Mouse (Mus musculus): ENCODE data around the gene Clasp1. TPM values are rescaled to one million over a fixed set of nuclear protein-coding genes. Genes with fewer than 3 reads are reported as not detected.
A peak's percentile ranks its signal among the peaks of the same experiment; 100 is the strongest.

Gene Clasp1
- total and polyA plus RNA-seq, 2 experiments from 2014 or later, result 67.3 to 168 TPM

DNA sequence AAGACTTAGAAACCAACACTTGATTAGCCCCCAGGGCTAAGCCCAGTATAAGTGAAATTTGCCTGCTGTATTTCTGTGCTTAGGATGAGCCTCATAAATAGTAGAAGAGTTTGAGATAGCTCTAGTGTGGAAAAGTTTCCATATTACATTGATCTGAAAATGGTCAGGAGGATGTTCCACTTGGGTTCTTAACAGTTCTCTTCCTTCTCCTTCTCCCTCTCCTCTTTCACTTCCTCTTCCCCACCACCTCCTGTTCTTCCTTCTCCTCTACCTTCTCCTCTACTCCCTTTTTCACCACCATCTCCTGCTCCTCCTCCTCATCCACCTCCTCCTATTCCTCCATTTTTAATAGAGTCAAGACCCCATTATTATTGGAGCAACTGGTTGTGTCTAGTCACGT is 59.4 kb downstream of the Clasp1 start:
- Histone ChIP-seq H3K4me3 (ENCODE audit: low read depth, low read length) (no peak overlapping the region), H3K9ac (no peak overlapping the region), H3K4me2 (ENCODE audit: low read depth) (no peak overlapping the region), H3K27ac (ENCODE audit: low read depth, low read length) (no peak overlapping the region), H3K4me1 (ENCODE audit: insufficient read depth) (no peaks in the 10 kb centered on the region), H3K36me3 (ENCODE audit: insufficient read depth) (no peaks in the 10 kb centered on the region), H3K27me3 (ENCODE audit: insufficient read depth, low read length) (no peaks in the 10 kb centered on the region), H3K9me3 (ENCODE audit: low read length) (no peaks in the 10 kb centered on the region)
- no peak for TF ChIP-seq CTCF (IDR thresholded peaks at IDR 0.05; ENCODE audit: low read depth)
- DNase-seq, result no peak
- no peak for ATAC-seq
- WGBS, result 94% methylated on average over 1 of the region's 1 CpGs

GRCm38 (mm10) chr1:118450891-118451450 is 62.1 kb downstream of the Clasp1 start:
- 80% methylated on average over 3 of the region's 3 CpGs for WGBS
- H3K27ac ChIP-seq (ENCODE audit: low read depth, low read length), result no peak overlapping the region

DNA sequence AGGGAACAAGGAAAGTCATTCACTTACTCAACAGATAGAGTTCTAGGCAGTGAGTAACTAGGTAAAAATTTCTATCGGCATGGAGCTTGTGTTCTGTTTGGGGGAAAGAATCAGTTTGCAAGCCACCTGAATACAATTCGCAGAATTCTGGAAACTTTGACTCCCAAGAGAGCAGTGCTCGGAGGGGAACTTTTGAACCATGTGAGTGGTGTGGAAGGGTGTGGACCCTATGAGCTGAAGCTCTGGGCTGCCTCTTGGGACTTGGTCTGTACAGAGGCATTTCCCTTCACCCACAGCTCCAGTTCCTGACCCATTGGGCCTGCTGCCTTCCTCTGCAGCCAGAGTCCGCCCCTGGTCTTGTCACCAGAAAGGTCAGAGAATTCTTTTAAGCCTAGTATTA is 64.7 kb downstream of the Clasp1 start:
- H3K4me2 ChIP-seq (ENCODE audit: low read depth), result no peak overlapping the region
- H3K27me3 ChIP-seq (ENCODE audit: insufficient read depth, low read length), result no peaks in the 10 kb centered on the region
- peaks cover 17% of the 10 kb centered on the region for H3K4me1 ChIP-seq (ENCODE audit: insufficient read depth)
- WGBS, result 94% methylated on average over 4 of the region's 4 CpGs
- no peak overlapping the region for H3K9ac ChIP-seq
- H3K27ac ChIP-seq (ENCODE audit: low read depth, low read length), result no peak overlapping the region
- DNase-seq (no peak), ATAC-seq (no peak)
- no peak overlapping the region for H3K4me3 ChIP-seq (ENCODE audit: low read depth, low read length)
- TF ChIP-seq CTCF (IDR thresholded peaks at IDR 0.05; ENCODE audit: low read depth), result no peak
- H3K9me3 ChIP-seq (ENCODE audit: low read length), result no peaks in the 10 kb centered on the region
- no peaks in the 10 kb centered on the region for H3K36me3 ChIP-seq (ENCODE audit: insufficient read depth)

More at GRCm38 (mm10) chr1:118450891-118451450, 62.1 kb downstream of the Clasp1 start:
- H3K9me3 ChIP-seq (ENCODE audit: low read length), result no peaks in the 10 kb centered on the region
- no peaks in the 10 kb centered on the region for H3K27me3 ChIP-seq (ENCODE audit: insufficient read depth, low read length)
- H3K36me3 ChIP-seq (ENCODE audit: insufficient read depth), result no peaks in the 10 kb centered on the region
- H3K4me3 ChIP-seq (ENCODE audit: low read depth, low read length), result no peak overlapping the region
- ATAC-seq (no peak), DNase-seq (no peak)
- H3K4me1 ChIP-seq (ENCODE audit: insufficient read depth), result no peaks in the 10 kb centered on the region
- no peak overlapping the region for H3K9ac ChIP-seq
- no peak overlapping the region for H3K4me2 ChIP-seq (ENCODE audit: low read depth)
- no peak for TF ChIP-seq CTCF (IDR thresholded peaks at IDR 0.05; ENCODE audit: low read depth)

GRCm38 (mm10) chr1:118454817-118455216 is 66.0 kb downstream of the Clasp1 start:
- ATAC-seq (no peak), DNase-seq (no peak)
- H3K27me3 ChIP-seq (ENCODE audit: insufficient read depth, low read length), result no peaks in the 10 kb centered on the region
- no peak overlapping the region for H3K9ac ChIP-seq
- H3K9me3 ChIP-seq (ENCODE audit: low read length), result no peaks in the 10 kb centered on the region
- no peak overlapping the region for H3K27ac ChIP-seq (ENCODE audit: low read depth, low read length)
- H3K4me1 ChIP-seq (ENCODE audit: insufficient read depth), result peaks cover 18% of the 10 kb centered on the region
- WGBS, result 89% methylated on average over 4 of the region's 4 CpGs
- H3K36me3 ChIP-seq (ENCODE audit: insufficient read depth), result no peaks in the 10 kb centered on the region
- H3K4me2 ChIP-seq (ENCODE audit: low read depth), result no peak overlapping the region
- no peak for TF ChIP-seq CTCF (IDR thresholded peaks at IDR 0.05; ENCODE audit: low read depth)
- H3K4me3 ChIP-seq (ENCODE audit: low read depth, low read length), result no peak overlapping the region

DNA sequence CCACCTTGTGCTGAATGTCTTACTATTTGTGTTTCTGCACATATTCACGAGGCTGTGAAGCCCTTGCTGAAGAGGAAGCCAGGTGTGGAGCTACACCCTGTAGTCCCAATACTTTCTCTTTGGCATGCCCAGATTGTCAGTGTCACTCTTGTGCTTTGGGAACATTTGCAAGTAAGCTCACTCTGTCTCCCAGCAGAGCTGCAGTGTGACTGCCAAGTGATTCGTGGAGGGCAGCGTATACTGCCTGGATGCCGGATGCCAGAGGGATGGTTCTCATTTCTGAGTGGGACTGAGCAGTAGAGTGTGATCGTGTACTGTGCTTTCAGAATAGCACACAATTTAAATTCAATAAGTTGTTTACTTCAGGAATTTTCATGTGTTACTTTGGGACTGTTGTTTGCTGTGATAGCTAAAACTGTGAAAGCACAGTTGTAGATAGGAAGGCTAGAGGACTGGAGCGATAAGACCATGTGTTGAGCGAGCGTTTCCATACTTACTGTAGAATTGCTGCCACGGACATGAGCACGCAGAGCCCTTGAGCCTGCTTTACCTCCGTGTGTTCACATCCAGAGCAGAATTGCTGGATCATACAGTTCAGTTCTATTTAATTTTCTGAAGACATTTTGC is 68.5 kb downstream of the Clasp1 start:
- peak overlapping the region; percentile 47 for H3K27ac ChIP-seq (ENCODE audit: low read depth, low read length)
- H3K4me2 ChIP-seq (ENCODE audit: low read depth), result peak overlapping the region; percentile 65
- H3K27me3 ChIP-seq (ENCODE audit: insufficient read depth, low read length), result no peaks in the 10 kb centered on the region
- WGBS, result 21% methylated on average over 11 of the region's 11 CpGs
- H3K9ac ChIP-seq, result peak overlapping the region; percentile 28
- no peaks in the 10 kb centered on the region for H3K9me3 ChIP-seq (ENCODE audit: low read length)
- ATAC-seq (peak; percentile 45), DNase-seq (peak; percentile 61)
- H3K4me1 ChIP-seq (ENCODE audit: insufficient read depth), result peaks cover 18% of the 10 kb centered on the region
- TF ChIP-seq CTCF (IDR thresholded peaks at IDR 0.05; ENCODE audit: low read depth), result no peak
- H3K4me3 ChIP-seq (ENCODE audit: low read depth, low read length), result no peak overlapping the region
- H3K36me3 ChIP-seq (ENCODE audit: insufficient read depth), result peaks cover 3% of the 10 kb centered on the region

- Histone ChIP-seq H3K4me1 (ENCODE audit: insufficient read depth) (peaks cover 18% of the 10 kb centered on the region), H3K4me3 (ENCODE audit: low read depth, low read length) (no peak overlapping the region), H3K27ac (ENCODE audit: low read depth, low read length) (peak overlapping the region; percentile 47; the same call in 1 of the 2 replicates), H3K36me3 (ENCODE audit: insufficient read depth) (peaks cover 3% of the 10 kb centered on the region), H3K27me3 (ENCODE audit: insufficient read depth, low read length) (no peaks in the 10 kb centered on the region), H3K9ac (peak overlapping the region; percentile 28; the same call in 1 of the 2 replicates), H3K9me3 (ENCODE audit: low read length) (no peaks in the 10 kb centered on the region), H3K4me2 (ENCODE audit: low read depth) (peak overlapping the region; percentile 65)
- 29% methylated on average over 1 of the region's 1 CpGs for WGBS
- ATAC-seq, result no peak
- DNase-seq, result no peak
- TF ChIP-seq CTCF (IDR thresholded peaks at IDR 0.05; ENCODE audit: low read depth), result no peak
Measured at GRCm38 (mm10) chr1:118457883-118458259, 69.0 kb downstream of the Clasp1 start.

GRCm38 (mm10) chr1:118458279-118458678 is 69.4 kb downstream of the Clasp1 start:
- DNase-seq (no peak), ATAC-seq (no peak)
- no peak for TF ChIP-seq CTCF (IDR thresholded peaks at IDR 0.05; ENCODE audit: low read depth)
- no peaks in the 10 kb centered on the region for H3K27me3 ChIP-seq (ENCODE audit: insufficient read depth, low read length)
- H3K27ac ChIP-seq (ENCODE audit: low read depth, low read length), result no peak overlapping the region
- H3K9me3 ChIP-seq (ENCODE audit: low read length), result no peaks in the 10 kb centered on the region
- H3K4me1 ChIP-seq (ENCODE audit: insufficient read depth), result peaks cover 18% of the 10 kb centered on the region
- H3K4me3 ChIP-seq (ENCODE audit: low read depth, low read length), result no peak overlapping the region
- H3K36me3 ChIP-seq (ENCODE audit: insufficient read depth), result peaks cover 3% of the 10 kb centered on the region
- H3K4me2 ChIP-seq (ENCODE audit: low read depth), result peak overlapping the region; percentile 65; the same call in 1 of the 2 replicates
- H3K9ac ChIP-seq, result no peak overlapping the region
- 45% methylated on average over 3 of the region's 3 CpGs for WGBS

All from forebrain, postnatal 0 days (tissue).